Mouse (Mus musculus): Measurements from ENCODE around the gene Ank. TPM values are rescaled to one million over a fixed set of nuclear protein-coding genes. Genes with fewer than 3 reads are reported as not detected.

Ank gene
- polyA plus RNA-seq, 1 experiment from 2014 or later: 15.0 TPM

DNA sequence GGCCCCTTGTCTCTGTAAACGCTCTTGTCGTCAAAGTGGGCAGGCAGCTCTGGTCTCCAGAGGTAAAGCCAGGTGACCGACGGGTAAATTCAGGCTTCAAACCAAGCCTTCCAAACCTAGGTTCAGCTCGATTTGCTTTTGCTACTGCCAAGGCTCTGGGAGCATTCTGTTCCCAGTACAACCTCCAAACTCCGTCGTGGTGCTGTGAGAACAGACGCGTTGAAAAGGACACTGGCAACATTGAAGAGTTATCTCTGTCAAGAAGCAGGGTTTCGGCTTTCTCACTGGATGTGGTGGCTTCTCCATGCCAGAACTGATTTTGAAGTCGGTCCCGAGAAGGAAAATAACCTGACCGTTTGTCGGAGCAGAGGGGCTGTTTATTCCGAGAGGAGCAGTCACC is 9.5 kb downstream of the Ank start:
- WGBS: 81% methylated on average over 15 of the region's 15 CpGs
- ATAC-seq (ENCODE audit: low FRiP score, low TSS enrichment) (no peak), DNase-seq (no peak)
- Histone ChIP-seq H3K9me3 (ENCODE audit: control insufficient read depth, low read length) (no peaks in the 10 kb centered on the region), H3K9ac (replicated peaks; ENCODE audit: low read length) (no peak overlapping the region), H3K4me1 (ENCODE audit: control insufficient read depth, insufficient read depth, low read length) (no peaks in the 10 kb centered on the region; the same call in 1 of the 2 replicates), H3K27me3 (ENCODE audit: control insufficient read depth, insufficient read depth, low read length) (no peaks in the 10 kb centered on the region), H3K36me3 (ENCODE audit: control insufficient read depth, insufficient read depth, low read length) (no peaks in the 10 kb centered on the region), H3K27ac (replicated peaks; ENCODE audit: low read depth, low read length) (no peak overlapping the region), H3K4me2 (ENCODE audit: low read length) (no peak overlapping the region), H3K4me3 (replicated peaks; ENCODE audit: low read depth, low read length) (no peak overlapping the region)

DNA sequence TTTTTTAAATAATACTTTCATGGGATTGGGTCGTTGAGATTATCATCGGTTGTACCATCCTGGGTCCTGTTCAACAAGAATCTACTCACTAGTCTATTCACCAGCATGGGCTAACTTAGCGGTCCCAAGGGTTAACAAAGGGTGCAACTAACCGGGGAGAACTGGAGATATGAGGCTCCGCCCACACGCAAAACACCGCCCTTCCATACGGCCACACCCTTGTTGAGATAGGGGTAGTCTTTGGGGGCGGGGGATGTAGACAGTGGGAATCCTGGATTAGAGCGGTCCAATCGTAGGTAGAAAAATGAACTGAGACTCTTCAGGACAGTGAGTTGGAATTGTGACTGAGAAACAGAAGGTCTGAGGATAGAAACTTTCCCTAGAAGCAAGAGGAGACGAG is 10.2 kb downstream of the Ank start:
- Histone ChIP-seq H3K36me3 (ENCODE audit: control insufficient read depth, insufficient read depth, low read length) (no peaks in the 10 kb centered on the region), H3K27me3 (ENCODE audit: control insufficient read depth, insufficient read depth, low read length) (no peaks in the 10 kb centered on the region), H3K4me1 (ENCODE audit: control insufficient read depth, insufficient read depth, low read length) (no peaks in the 10 kb centered on the region; the same call in 1 of the 2 replicates), H3K4me3 (replicated peaks; ENCODE audit: low read depth, low read length) (no peak overlapping the region), H3K27ac (replicated peaks; ENCODE audit: low read depth, low read length) (no peak overlapping the region), H3K4me2 (ENCODE audit: low read length) (no peak overlapping the region), H3K9ac (replicated peaks; ENCODE audit: low read length) (no peak overlapping the region), H3K9me3 (ENCODE audit: control insufficient read depth, low read length) (no peaks in the 10 kb centered on the region)
- ATAC-seq (ENCODE audit: low FRiP score, low TSS enrichment) (no peak), DNase-seq (no peak)
- WGBS: 89% methylated on average over 12 of the region's 12 CpGs

DNA sequence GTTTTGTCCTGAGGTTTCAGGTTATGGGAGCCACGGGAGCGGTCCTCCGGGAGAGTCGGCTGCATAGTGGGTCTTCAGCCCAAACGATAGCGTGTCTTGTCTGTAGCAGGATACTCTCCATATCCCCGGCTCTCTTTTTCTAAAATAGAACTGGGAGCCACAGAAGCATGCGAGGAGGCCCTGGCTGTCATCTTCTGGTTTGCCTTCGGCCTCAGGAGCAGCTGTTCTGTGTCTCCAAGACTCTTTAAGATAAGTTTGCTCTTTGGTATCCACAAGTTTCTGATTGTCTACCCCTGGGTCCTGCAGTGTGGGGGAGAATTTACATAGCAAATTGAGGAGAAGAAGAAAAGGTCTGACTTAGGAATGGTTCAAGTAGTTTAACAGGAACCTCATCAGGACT is 10.7 kb downstream of the Ank start:
- ATAC-seq (ENCODE audit: low FRiP score, low TSS enrichment): no peak
- Histone ChIP-seq H3K4me2 (ENCODE audit: low read length) (no peak overlapping the region), H3K27ac (replicated peaks; ENCODE audit: low read depth, low read length) (no peak overlapping the region), H3K27me3 (ENCODE audit: control insufficient read depth, insufficient read depth, low read length) (no peaks in the 10 kb centered on the region), H3K4me1 (ENCODE audit: control insufficient read depth, insufficient read depth, low read length) (no peaks in the 10 kb centered on the region; the same call in 1 of the 2 replicates), H3K9me3 (ENCODE audit: control insufficient read depth, low read length) (no peaks in the 10 kb centered on the region), H3K4me3 (replicated peaks; ENCODE audit: low read depth, low read length) (no peak overlapping the region), H3K36me3 (ENCODE audit: control insufficient read depth, insufficient read depth, low read length) (no peaks in the 10 kb centered on the region), H3K9ac (replicated peaks; ENCODE audit: low read length) (no peak overlapping the region)
- no peak for DNase-seq
- WGBS: 94% methylated on average over 9 of the region's 9 CpGs

DNA sequence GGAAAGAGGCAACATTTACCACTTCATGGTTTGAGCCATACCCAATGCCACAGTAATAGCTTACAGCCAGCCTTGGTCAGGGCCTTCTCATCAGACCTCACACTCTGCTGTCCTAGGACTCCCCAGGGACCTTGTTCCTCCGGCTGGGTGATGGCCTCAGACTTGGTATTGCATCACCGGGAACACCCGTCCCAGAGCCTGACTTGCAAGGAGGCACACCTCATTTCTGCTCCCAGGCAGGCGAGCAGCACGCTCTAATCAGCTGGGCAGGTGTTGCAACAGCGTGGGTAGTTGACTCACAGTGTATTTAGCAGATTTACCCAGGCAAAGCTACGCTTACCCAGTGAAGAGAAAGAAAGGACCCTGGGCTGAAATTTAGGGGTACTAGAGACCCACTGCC is 11.2 kb downstream of the Ank start:
- Histone ChIP-seq H3K4me2 (ENCODE audit: low read length) (no peak overlapping the region), H3K4me3 (replicated peaks; ENCODE audit: low read depth, low read length) (no peak overlapping the region), H3K36me3 (ENCODE audit: control insufficient read depth, insufficient read depth, low read length) (no peaks in the 10 kb centered on the region), H3K9me3 (ENCODE audit: control insufficient read depth, low read length) (no peaks in the 10 kb centered on the region), H3K27ac (replicated peaks; ENCODE audit: low read depth, low read length) (no peak overlapping the region), H3K9ac (replicated peaks; ENCODE audit: low read length) (no peak overlapping the region), H3K27me3 (ENCODE audit: control insufficient read depth, insufficient read depth, low read length) (no peaks in the 10 kb centered on the region), H3K4me1 (ENCODE audit: control insufficient read depth, insufficient read depth, low read length) (no peaks in the 10 kb centered on the region; the same call in 1 of the 2 replicates)
- WGBS: 90% methylated on average over 7 of the region's 7 CpGs
- no peak for ATAC-seq (ENCODE audit: low FRiP score, low TSS enrichment)
- no peak for DNase-seq

DNA sequence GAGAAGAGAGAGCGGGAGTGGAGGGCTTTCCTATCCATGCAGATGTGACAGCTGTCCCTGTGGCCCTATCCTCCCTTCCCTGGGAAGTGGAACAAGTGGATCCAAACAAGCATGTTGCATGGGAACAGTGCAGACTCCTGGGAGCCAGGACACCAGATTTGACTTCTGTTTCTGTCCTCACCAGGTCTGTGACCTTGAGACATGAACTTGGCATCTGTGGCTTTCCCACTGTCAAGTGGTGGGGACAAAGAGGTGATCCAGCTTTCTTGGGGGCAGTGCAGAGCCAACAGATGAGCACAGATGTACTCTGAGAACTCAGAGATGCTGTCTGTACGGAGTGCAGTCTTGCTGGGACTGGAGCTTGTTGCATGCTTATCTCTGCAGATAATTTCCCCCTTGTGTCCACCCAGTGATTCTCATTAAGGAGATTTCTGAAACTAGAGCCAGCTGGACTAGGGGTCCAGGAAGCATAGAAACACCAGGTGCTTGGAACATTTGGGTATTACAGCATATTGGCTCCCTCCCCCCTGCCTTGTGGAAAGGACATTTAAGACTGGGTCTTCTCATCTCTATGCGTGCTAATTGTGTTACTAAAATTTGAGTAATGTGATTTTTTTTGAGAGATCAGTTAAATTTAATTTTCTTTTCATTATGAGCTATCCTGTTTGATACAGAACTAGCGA is 14.0 kb downstream of the Ank start:
- no peak overlapping the region for H3K27ac ChIP-seq (replicated peaks; ENCODE audit: low read depth, low read length)
- WGBS: 82% methylated on average over 4 of the region's 4 CpGs
- no peak overlapping the region for H3K4me2 ChIP-seq (ENCODE audit: low read length)
- DNase-seq: no peak
- H3K36me3 ChIP-seq (ENCODE audit: control insufficient read depth, insufficient read depth, low read length): no peaks in the 10 kb centered on the region
- H3K4me1 ChIP-seq (ENCODE audit: control insufficient read depth, insufficient read depth, low read length): peaks cover 4% of the 10 kb centered on the region
- H3K27me3 ChIP-seq (ENCODE audit: control insufficient read depth, insufficient read depth, low read length): no peaks in the 10 kb centered on the region
- no peak overlapping the region for H3K4me3 ChIP-seq (replicated peaks; ENCODE audit: low read depth, low read length)
- no peak overlapping the region for H3K9ac ChIP-seq (replicated peaks; ENCODE audit: low read length)
- H3K9me3 ChIP-seq (ENCODE audit: control insufficient read depth, low read length): no peaks in the 10 kb centered on the region
- no peak for ATAC-seq (ENCODE audit: low FRiP score, low TSS enrichment)

DNA sequence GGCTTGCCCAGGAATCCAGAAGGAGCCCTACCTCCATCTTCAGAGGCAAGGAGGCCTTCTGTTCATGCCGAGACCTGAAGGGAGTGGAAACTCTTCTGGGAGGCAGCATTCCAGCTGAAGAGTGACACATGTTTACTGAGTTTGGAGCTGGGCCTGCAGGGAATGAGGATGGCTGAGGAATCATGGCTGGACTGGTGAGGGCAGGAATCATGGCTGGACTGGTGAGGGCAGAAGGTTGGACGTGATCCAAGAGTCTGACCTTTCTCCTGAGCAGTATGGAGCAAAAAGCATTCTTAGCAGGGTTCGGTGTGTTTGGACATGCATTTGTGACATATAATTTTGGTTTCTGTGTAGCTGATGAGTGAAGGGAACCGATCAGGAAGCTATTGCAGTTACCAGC is 15.5 kb downstream of the Ank start:
- WGBS: 91% methylated on average over 4 of the region's 4 CpGs
- H3K4me2 ChIP-seq (ENCODE audit: low read length): no peak overlapping the region
- ATAC-seq (ENCODE audit: low FRiP score, low TSS enrichment) (no peak), DNase-seq (no peak)
- no peaks in the 10 kb centered on the region for H3K9me3 ChIP-seq (ENCODE audit: control insufficient read depth, low read length)
- H3K9ac ChIP-seq (replicated peaks; ENCODE audit: low read length): no peak overlapping the region
- H3K27ac ChIP-seq (replicated peaks; ENCODE audit: low read depth, low read length): no peak overlapping the region
- H3K27me3 ChIP-seq (ENCODE audit: control insufficient read depth, insufficient read depth, low read length): no peaks in the 10 kb centered on the region
- no peak overlapping the region for H3K4me3 ChIP-seq (replicated peaks; ENCODE audit: low read depth, low read length)
- H3K4me1 ChIP-seq (ENCODE audit: control insufficient read depth, insufficient read depth, low read length): peaks cover 7% of the 10 kb centered on the region
- H3K36me3 ChIP-seq (ENCODE audit: control insufficient read depth, insufficient read depth, low read length): no peaks in the 10 kb centered on the region

DNA sequence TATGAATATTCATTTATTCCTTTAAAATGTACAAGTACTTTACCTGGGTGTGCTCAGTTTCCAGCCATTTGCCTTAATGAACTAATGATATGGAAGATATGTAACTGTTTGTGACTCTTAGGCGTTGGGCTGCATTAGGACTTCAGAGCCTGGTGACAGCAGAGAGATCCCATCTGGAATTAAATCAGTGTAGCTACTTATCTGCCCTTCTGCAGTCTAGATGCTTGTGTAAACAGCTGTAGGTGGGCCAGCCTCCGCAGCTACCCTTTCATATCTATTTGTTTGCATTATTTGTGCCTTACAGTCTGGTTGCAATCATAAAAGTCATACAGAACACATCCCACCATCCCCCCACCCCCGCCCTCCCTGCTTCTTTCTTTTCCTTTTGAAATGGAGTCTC is 16.7 kb downstream of the Ank start:
- no peak for ATAC-seq (ENCODE audit: low FRiP score, low TSS enrichment)
- no peak overlapping the region for H3K27ac ChIP-seq (replicated peaks; ENCODE audit: low read depth, low read length)

DNA sequence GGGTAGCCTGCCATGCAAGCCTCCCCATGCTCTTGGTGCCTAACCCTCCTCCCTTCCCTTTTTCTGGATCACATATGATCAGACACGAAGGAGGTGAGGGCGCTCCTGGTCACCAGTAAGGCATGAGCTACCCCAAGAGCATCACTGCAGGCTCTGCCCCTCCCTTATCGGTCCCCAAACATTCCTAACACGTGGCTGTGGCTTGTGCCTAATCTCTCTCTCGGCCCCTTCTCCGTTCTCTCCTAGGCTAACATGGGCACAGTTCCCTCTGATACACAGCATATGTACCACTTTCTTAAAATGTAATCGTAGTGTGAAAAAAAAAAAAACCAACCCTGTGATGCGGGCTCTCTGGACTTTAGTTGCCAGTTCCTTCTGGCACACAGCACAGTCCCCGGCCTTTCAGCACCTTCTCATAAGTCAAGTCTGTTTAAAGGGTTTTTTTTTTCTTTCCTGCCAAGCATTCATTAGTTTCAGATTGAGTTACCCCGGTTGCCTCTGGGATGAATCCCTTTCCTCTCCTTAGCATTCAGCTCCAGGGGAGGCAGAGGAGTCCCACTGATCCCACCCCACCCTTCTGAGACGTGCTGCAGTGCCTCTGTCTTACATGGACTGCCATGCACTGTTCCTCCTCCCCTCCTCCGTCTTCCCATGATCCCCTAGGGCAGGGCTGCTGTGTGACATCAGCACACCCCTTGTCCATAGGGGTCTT is 19.2 kb downstream of the Ank start:
- no peak overlapping the region for H3K4me2 ChIP-seq (ENCODE audit: low read length)
- DNase-seq (no peak), ATAC-seq (ENCODE audit: low FRiP score, low TSS enrichment) (no peak)
- H3K36me3 ChIP-seq (ENCODE audit: control insufficient read depth, insufficient read depth, low read length): no peaks in the 10 kb centered on the region
- WGBS: 29% methylated on average over 12 of the region's 12 CpGs
- H3K4me1 ChIP-seq (ENCODE audit: control insufficient read depth, insufficient read depth, low read length): peaks cover 11% of the 10 kb centered on the region
- no peak overlapping the region for H3K9ac ChIP-seq (replicated peaks; ENCODE audit: low read length)
- no peaks in the 10 kb centered on the region for H3K27me3 ChIP-seq (ENCODE audit: control insufficient read depth, insufficient read depth, low read length)
- no peaks in the 10 kb centered on the region for H3K9me3 ChIP-seq (ENCODE audit: control insufficient read depth, low read length)
- no peak overlapping the region for H3K4me3 ChIP-seq (replicated peaks; ENCODE audit: low read depth, low read length)
- no peak overlapping the region for H3K27ac ChIP-seq (replicated peaks; ENCODE audit: low read depth, low read length)

More for the DNA sequence above, 16.7 kb downstream of the Ank start:
- no peak overlapping the region for H3K4me3 ChIP-seq (replicated peaks; ENCODE audit: low read depth, low read length)
- WGBS: 66% methylated on average over 3 of the region's 3 CpGs
- no peak overlapping the region for H3K4me2 ChIP-seq (ENCODE audit: low read length)
- H3K27me3 ChIP-seq (ENCODE audit: control insufficient read depth, insufficient read depth, low read length): no peaks in the 10 kb centered on the region
- H3K4me1 ChIP-seq (ENCODE audit: control insufficient read depth, insufficient read depth, low read length): peaks cover 10% of the 10 kb centered on the region
- no peak for DNase-seq
- no peak overlapping the region for H3K9ac ChIP-seq (replicated peaks; ENCODE audit: low read length)
- no peaks in the 10 kb centered on the region for H3K9me3 ChIP-seq (ENCODE audit: control insufficient read depth, low read length)
- H3K36me3 ChIP-seq (ENCODE audit: control insufficient read depth, insufficient read depth, low read length): no peaks in the 10 kb centered on the region

DNA sequence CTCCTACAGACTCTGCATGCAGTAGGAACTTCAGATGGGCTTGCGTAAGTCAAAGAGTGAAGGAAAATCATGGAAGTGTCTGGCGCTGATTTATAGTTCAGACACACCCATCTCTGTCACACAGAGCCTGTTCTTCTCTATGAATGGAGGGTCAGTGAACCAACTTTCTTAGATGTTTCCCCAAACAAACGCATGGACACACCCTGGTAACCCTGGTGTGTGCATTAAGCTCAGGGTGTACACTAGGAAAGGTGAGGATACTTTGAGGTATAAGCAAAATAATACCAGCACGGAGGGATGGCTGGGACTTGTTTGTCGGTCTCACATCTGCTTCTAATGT is 19.8 kb downstream of the Ank start:
- no peak overlapping the region for H3K9ac ChIP-seq (replicated peaks; ENCODE audit: low read length)
- DNase-seq (no peak), ATAC-seq (ENCODE audit: low FRiP score, low TSS enrichment) (no peak)
- H3K9me3 ChIP-seq (ENCODE audit: control insufficient read depth, low read length): no peaks in the 10 kb centered on the region
- WGBS: 76% methylated on average over 5 of the region's 5 CpGs
- no peak overlapping the region for H3K4me3 ChIP-seq (replicated peaks; ENCODE audit: low read depth, low read length)
- no peaks in the 10 kb centered on the region for H3K27me3 ChIP-seq (ENCODE audit: control insufficient read depth, insufficient read depth, low read length)
- no peaks in the 10 kb centered on the region for H3K36me3 ChIP-seq (ENCODE audit: control insufficient read depth, insufficient read depth, low read length)
- peaks cover 11% of the 10 kb centered on the region for H3K4me1 ChIP-seq (ENCODE audit: control insufficient read depth, insufficient read depth, low read length)
- H3K4me2 ChIP-seq (ENCODE audit: low read length): no peak overlapping the region
- H3K27ac ChIP-seq (replicated peaks; ENCODE audit: low read depth, low read length): no peak overlapping the region
